Mouse (Mus musculus): ENCODE data around the gene Nectin1.

DNA sequence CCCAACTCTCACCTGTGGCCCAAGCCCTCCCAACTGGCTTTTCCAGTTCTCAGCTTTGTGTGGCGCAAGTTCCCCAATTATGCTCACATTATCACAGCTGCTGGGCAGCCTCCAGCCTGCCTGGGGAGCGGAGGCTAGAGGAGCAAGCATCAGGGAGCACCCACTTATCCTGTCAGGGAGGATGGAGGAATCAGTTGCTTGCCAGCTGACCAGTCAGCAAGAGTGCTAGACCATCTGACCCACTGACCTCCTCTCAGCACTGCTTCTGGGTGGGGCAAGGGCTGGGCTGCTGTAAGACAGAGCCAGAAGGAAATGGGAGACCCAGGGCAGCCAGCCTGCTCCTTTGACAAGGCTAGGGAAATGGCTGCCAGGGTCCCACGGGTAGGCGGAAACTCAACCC is 43.8 kb downstream of the Nectin1 start:
- TF ChIP-seq CTCF (IDR thresholded peaks at IDR 0.05; ENCODE audit: low read depth, low read length) (no peak), POLR2A (IDR thresholded peaks at IDR 0.05; ENCODE audit: extremely low read depth, insufficient read depth, low read length) (no peak)

All from liver, adult 2 months (tissue).